Mouse (Mus musculus): Measurements from ENCODE around the gene Lzic.

DNA sequence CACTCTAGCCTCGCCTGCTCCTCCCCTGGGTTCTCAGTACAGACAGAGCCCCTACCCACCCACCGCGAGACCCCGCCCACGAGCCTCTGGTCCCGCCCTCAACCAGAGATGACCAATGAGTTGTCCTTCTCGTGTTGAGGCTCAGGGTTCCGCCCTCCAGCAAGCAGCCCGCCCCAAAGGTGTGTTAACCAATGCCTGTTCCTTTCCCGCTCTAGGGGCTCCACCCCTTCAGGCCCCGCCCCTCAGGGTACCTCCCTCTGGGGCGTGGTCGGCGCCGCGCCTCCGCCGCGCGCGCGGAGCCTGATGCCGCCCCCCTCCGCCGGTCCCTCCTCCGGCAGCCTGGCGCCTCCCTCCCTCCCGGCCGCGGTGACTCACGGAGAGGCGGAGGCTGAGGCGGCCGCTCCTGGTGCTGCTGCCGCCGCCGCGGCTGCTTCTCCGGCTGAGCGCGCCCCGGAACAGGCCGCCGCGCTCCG, 32.9 kb downstream of the Lzic start, which contains the start of gene Ctnnbip1:
- TF ChIP-seq CTCF (IDR thresholded peaks at IDR 0.05; ENCODE audit: low read depth, low read length) (no peak), POLR2A (IDR thresholded peaks at IDR 0.05; ENCODE audit: borderline replicate concordance, low read depth, low read length) (no peak)

All from bone marrow macrophage, adult 2 months (primary cell).